Mouse (Mus musculus): Measurements from ENCODE around the gene Gm49321. TPM values are rescaled to one million over a fixed set of nuclear protein-coding genes. Genes with fewer than 3 reads are reported as not detected.

Gm49321 gene
- total and polyA plus RNA-seq, 3 experiments: 5.3 TPM; not detected in 2

- no peak overlapping the region for H3K9ac ChIP-seq (ENCODE audit: control insufficient read depth, low read depth, low read length, poor library complexity, severe bottlenecking)
- H3K27me3 ChIP-seq (ENCODE audit: control insufficient read depth in 1 of 2, insufficient read depth in 2 of 2, low read length in 2 of 2): peaks cover 0 to 1% of the 10 kb centered on the region in 2 experiments; a peak in 2 of 4 replicates
- TF ChIP-seq USF2 (IDR thresholded peaks at IDR 0.05; ENCODE audit: borderline replicate concordance in 1 of 2, insufficient read depth in 1 of 2, low read depth in 1 of 2, low read length in 2 of 2): no peak
- no peak for TF ChIP-seq SIN3A (IDR thresholded peaks at IDR 0.05; ENCODE audit: low read length)
- TF ChIP-seq MAZ (IDR thresholded peaks at IDR 0.05; ENCODE audit: low read depth, low read length): no peak
- no peak for TF ChIP-seq TAL1 (IDR thresholded peaks at IDR 0.05; ENCODE audit: low read length)
- TF ChIP-seq EP300 (IDR thresholded peaks at IDR 0.05; ENCODE audit: low read depth in 1 of 2, low read length in 2 of 2): no peak
- no peak for TF ChIP-seq POLR2AphosphoS5 (IDR thresholded peaks at IDR 0.05; ENCODE audit: borderline replicate concordance, low read depth, low read length)
- no peak for TF ChIP-seq CHD1 (IDR thresholded peaks at IDR 0.05; ENCODE audit: low read depth, low read length)
- no peak for TF ChIP-seq POLR2AphosphoS2 (IDR thresholded peaks at IDR 0.05; ENCODE audit: low read length)
- no peak for TF ChIP-seq MAX (IDR thresholded peaks at IDR 0.05; ENCODE audit: low read length)
- no peak for TF ChIP-seq TBP (IDR thresholded peaks at IDR 0.05; ENCODE audit: low read depth, low read length)
- no peak for TF ChIP-seq MYC (IDR thresholded peaks at IDR 0.05; ENCODE audit: low read depth, low read length)
- TF ChIP-seq POLR2A (IDR thresholded peaks at IDR 0.05; ENCODE audit: control insufficient read depth in 1 of 2, insufficient read depth in 1 of 2, low read depth in 1 of 2, low read length in 2 of 2, poor library complexity in 1 of 2): no peak
- no peaks in the 10 kb centered on the region for H3K79me2 ChIP-seq (ENCODE audit: control insufficient read depth, insufficient read depth, low read length, poor library complexity)
- no peaks in the 10 kb centered on the region for H3K9me3 ChIP-seq (replicated peaks; ENCODE audit: insufficient read depth, low read length)
- no peak for DNase-seq (ENCODE audit: low read depth, low spot score)
- no peak overlapping the region for H3K27ac ChIP-seq (ENCODE audit: control insufficient read depth, low read depth, low read length)
- no peaks in the 10 kb centered on the region for H3K36me3 ChIP-seq (ENCODE audit: control insufficient read depth in 1 of 2, insufficient read depth in 2 of 2, low read length in 2 of 2)
- no peaks in the 10 kb centered on the region for H3K4me1 ChIP-seq (ENCODE audit: control insufficient read depth in 1 of 2, insufficient read depth in 2 of 2, low read length in 2 of 2)
- no peak overlapping the region for H3K4me3 ChIP-seq (ENCODE audit: control insufficient read depth in 1 of 2, insufficient read depth in 1 of 2, low read depth in 2 of 2, low read length in 2 of 2)
Observed at GRCm38 (mm10) chr12:73998128-73998456, 60.6 kb downstream of the Gm49321 start.

DNA sequence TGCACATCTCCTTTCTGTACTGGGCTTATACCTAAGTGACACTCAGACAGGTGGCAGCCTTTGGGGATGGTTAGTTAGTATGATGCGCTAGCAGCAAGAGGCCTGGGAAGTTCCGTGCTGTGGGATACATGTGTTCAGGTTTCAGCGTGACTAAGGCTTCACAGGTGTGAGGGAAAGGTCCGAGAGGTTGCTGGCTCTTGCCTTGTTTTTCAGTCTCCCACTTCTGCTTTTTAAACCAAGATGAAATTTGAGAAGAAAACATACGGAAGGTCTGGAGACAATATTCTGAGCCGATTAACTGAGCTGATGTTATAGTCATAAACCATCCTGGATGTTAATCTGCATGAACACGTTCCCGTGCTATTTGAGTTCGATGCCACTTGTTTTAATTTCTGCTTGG, 65.0 kb downstream of the Gm49321 start:
- Histone ChIP-seq H3K27me3 (ENCODE audit: control insufficient read depth in 1 of 2, insufficient read depth in 2 of 2, low read length in 2 of 2) (peaks cover 0 to 2% of the 10 kb centered on the region in 2 experiments; a peak in 2 of 4 replicates), H3K9ac (ENCODE audit: control insufficient read depth, low read depth, low read length, poor library complexity, severe bottlenecking) (no peak overlapping the region), H3K4me3 (ENCODE audit: control insufficient read depth in 1 of 2, insufficient read depth in 1 of 2, low read depth in 2 of 2, low read length in 2 of 2) (no peak overlapping the region), H3K79me2 (ENCODE audit: control insufficient read depth, insufficient read depth, low read length, poor library complexity) (no peaks in the 10 kb centered on the region), H3K36me3 (ENCODE audit: control insufficient read depth in 1 of 2, insufficient read depth in 2 of 2, low read length in 2 of 2) (no peaks in the 10 kb centered on the region), H3K27ac (ENCODE audit: control insufficient read depth, low read depth, low read length) (no peak overlapping the region), H3K9me3 (replicated peaks; ENCODE audit: insufficient read depth, low read length) (no peaks in the 10 kb centered on the region), H3K4me1 (ENCODE audit: control insufficient read depth in 1 of 2, insufficient read depth in 2 of 2, low read length in 2 of 2) (no peaks in the 10 kb centered on the region)
- DNase-seq (ENCODE audit: low read depth, low spot score): no peak
- TF ChIP-seq GATA1 (IDR thresholded peaks at IDR 0.05; ENCODE audit: low read depth, low read length) (no peak), E2F4 (IDR thresholded peaks at IDR 0.05; ENCODE audit: borderline replicate concordance, low read depth, low read length) (no peak), CHD1 (IDR thresholded peaks at IDR 0.05; ENCODE audit: low read depth, low read length) (no peak), CHD2 (IDR thresholded peaks at IDR 0.05; ENCODE audit: low read length) (no peak), ZC3H11A (IDR thresholded peaks at IDR 0.05; ENCODE audit: low read depth, low read length) (no peak), POLR2AphosphoS2 (IDR thresholded peaks at IDR 0.05; ENCODE audit: low read length) (no peak), POLR2A (IDR thresholded peaks at IDR 0.05; ENCODE audit: control insufficient read depth in 1 of 2, insufficient read depth in 1 of 2, low read depth in 1 of 2, low read length in 2 of 2, poor library complexity in 1 of 2) (no peak), TBP (IDR thresholded peaks at IDR 0.05; ENCODE audit: low read depth, low read length) (no peak), MYC (IDR thresholded peaks at IDR 0.05; ENCODE audit: low read depth, low read length) (no peak)

Data from MEL (cell line).